Mouse (Mus musculus): ENCODE data around the gene Chst12.

Chst12 gene

GRCm38 (mm10) chr5:140514799-140515486, 9.6 kb downstream of the Chst12 start:
- in situ Hi-C loops (cut with MboI, MseI), result loop anchor here in 1 of 2 experiments (25.0 kb wide), 1 partner anchor 1897 kb away; the partner anchor contains the start of gene Foxk1

GRCm38 (mm10) chr5:140517159-140517920, 12.0 kb downstream of the Chst12 start:
- in situ Hi-C loops (cut with MboI, MseI), result loop anchor here in 1 of 2 experiments (25.0 kb wide), 1 partner anchor 1895 kb away; the partner anchor contains the start of gene Foxk1

- in situ Hi-C loops (cut with MboI, MseI), result loop anchor here in 1 of 2 experiments (25.0 kb wide), 1 partner anchor 1894 kb away; the partner anchor contains the start of gene Foxk1
Measured at GRCm38 (mm10) chr5:140517921-140518230, 12.5 kb downstream of the Chst12 start.

- in situ Hi-C loops (cut with MboI, MseI), result loop anchor here in 1 of 2 experiments (10.0 to 25.0 kb wide), 2 partner anchors 46 to 1891 kb away; partner anchors contain the start of gene Foxk1
Measured at GRCm38 (mm10) chr5:140521196-140521595, 15.8 kb downstream of the Chst12 start.

GRCm38 (mm10) chr5:140526754-140527153, 21.4 kb downstream of the Chst12 start:
- in situ Hi-C loops (cut with MboI, MseI), result loop anchor here in 1 of 2 experiments (10.0 kb wide), 1 partner anchor 52 kb away; no protein-coding TSS in a partner anchor

GRCm38 (mm10) chr5:140538111-140538683, 32.8 kb downstream of the Chst12 start:
- in situ Hi-C loops (cut with MboI, MseI), result loop anchor here in 1 of 2 experiments (5.0 kb wide), 1 partner anchor 61 kb away; no protein-coding TSS in a partner anchor

GRCm38 (mm10) chr5:140540106-140540505, 34.8 kb downstream of the Chst12 start:
- in situ Hi-C loops (cut with MboI, MseI), result loop anchor here (5.0 kb wide), 1 partner anchor 77 kb away; no protein-coding TSS in a partner anchor

GRCm38 (mm10) chr5:140542811-140543575, 37.6 kb downstream of the Chst12 start:
- in situ Hi-C loops (cut with MboI, MseI), result loop anchor here (5.0 kb wide), 1 partner anchor 74 kb away; no protein-coding TSS in a partner anchor

GRCm38 (mm10) chr5:140545651-140546050, 40.3 kb downstream of the Chst12 start:
- in situ Hi-C loops (cut with MboI, MseI), result no loop called here

GRCm38 (mm10) chr5:140546332-140546731, 41.0 kb downstream of the Chst12 start:
- in situ Hi-C loops (cut with MboI, MseI), result no loop called here

GRCm38 (mm10) chr5:140549306-140550047, 44.1 kb downstream of the Chst12 start:
- in situ Hi-C loops (cut with MboI, MseI), result loop anchor here in 1 of 2 experiments (10.0 kb wide), 1 partner anchor 1475 kb away; no protein-coding TSS in a partner anchor

- in situ Hi-C loops (cut with MboI, MseI), result loop anchor here in 1 of 2 experiments (10.0 kb wide), 1 partner anchor 1471 kb away; no protein-coding TSS in a partner anchor
Measured at GRCm38 (mm10) chr5:140553719-140554118, 48.4 kb downstream of the Chst12 start.

- in situ Hi-C loops (cut with MboI, MseI), result loop anchor here in 1 of 2 experiments (10.0 kb wide), 1 partner anchor 1468 kb away; no protein-coding TSS in a partner anchor
Measured at GRCm38 (mm10) chr5:140556859-140557258, 51.5 kb downstream of the Chst12 start.

GRCm38 (mm10) chr5:140562601-140563000, 57.3 kb downstream of the Chst12 start:
- in situ Hi-C loops (cut with MboI, MseI), result no loop called here

GRCm38 (mm10) chr5:140564896-140565295, 59.5 kb downstream of the Chst12 start, which contains the start of gene Grifin:
Grifin (minus strand) TSS chr5:140565071.
- in situ Hi-C loops (cut with MboI, MseI), result loop anchor here in 1 of 2 experiments (5.0 kb wide), 1 partner anchor 52 kb away; no protein-coding TSS in a partner anchor

- in situ Hi-C loops (cut with MboI, MseI), result loop anchor here in 1 of 2 experiments (5.0 kb wide), 1 partner anchor 52 kb away; no protein-coding TSS in a partner anchor
Measured at GRCm38 (mm10) chr5:140565451-140565850, 60.1 kb downstream of the Chst12 start.

- in situ Hi-C loops (cut with MboI, MseI), result loop anchor here in 1 of 2 experiments (5.0 kb wide), 1 partner anchor 51 kb away; no protein-coding TSS in a partner anchor
Measured at GRCm38 (mm10) chr5:140565856-140566255, 60.5 kb downstream of the Chst12 start.

- in situ Hi-C loops (cut with MboI, MseI), result loop anchor here in 1 of 2 experiments (5.0 kb wide), 1 partner anchor 51 kb away; no protein-coding TSS in a partner anchor
Measured at GRCm38 (mm10) chr5:140566271-140566670, 60.9 kb downstream of the Chst12 start.

- in situ Hi-C loops (cut with MboI, MseI), result loop anchor here in 1 of 2 experiments (5.0 kb wide), 1 partner anchor 50 kb away; no protein-coding TSS in a partner anchor
Measured at GRCm38 (mm10) chr5:140567321-140567720, 62.0 kb downstream of the Chst12 start.

Data from T-helper 17 cell (primary cell).